Mouse (Mus musculus): ENCODE measurements at regions not wholly inside any gene's neighbourhood (a gene's known extent, or its start where the extent isn't known, plus 50 kb on each side); places are given as distances from the start of the nearest gene placed in this dataset.

DNA sequence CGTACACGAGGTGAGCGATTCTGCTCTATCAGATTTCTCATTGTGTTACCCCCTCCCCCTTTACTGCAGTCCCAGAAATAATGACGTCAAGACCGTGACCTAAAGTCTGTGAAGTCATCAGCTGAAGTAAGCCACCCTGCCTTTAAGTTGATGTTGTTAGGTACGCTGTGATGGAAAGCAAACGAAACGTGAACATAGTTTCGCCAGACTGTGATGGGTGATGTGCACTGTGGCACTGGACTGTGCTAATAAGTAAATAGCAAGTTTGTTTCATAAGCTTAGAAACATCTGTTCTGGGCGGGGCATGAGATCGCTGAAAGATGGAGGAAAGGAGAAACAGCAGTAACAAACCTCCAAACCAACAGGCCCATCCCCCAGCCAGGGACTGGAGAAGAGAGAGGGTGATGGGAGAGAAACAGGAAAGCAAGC is 64.0 kb upstream of the Rap1b start:
- Histone ChIP-seq H3K9me3 (ENCODE audit: control insufficient read depth, low read length) (no peaks in the 10 kb centered on the region), H3K4me2 (ENCODE audit: low read depth, low read length) (peak overlapping the region; percentile 12; the same call in 1 of the 2 replicates), H3K9ac (ENCODE audit: low read depth, low read length) (no peak overlapping the region), H3K27me3 (replicated peaks; ENCODE audit: control insufficient read depth, insufficient read depth, low read length) (no peaks in the 10 kb centered on the region), H3K4me1 (ENCODE audit: control insufficient read depth, insufficient read depth, low read length) (peaks cover 12% of the 10 kb centered on the region; the same call in 1 of the 2 replicates), H3K36me3 (ENCODE audit: control insufficient read depth, insufficient read depth, low read length) (no peaks in the 10 kb centered on the region), H3K27ac (replicated peaks; ENCODE audit: low read depth, low read length) (no peak overlapping the region), H3K4me3 (ENCODE audit: low read depth, low read length) (no peak overlapping the region)
- DNase-seq (ENCODE audit: low spot score) (peak; percentile 43), ATAC-seq (ENCODE audit: low read depth) (no peak)
- 48% methylated on average over 11 of the region's 11 CpGs for WGBS

DNA sequence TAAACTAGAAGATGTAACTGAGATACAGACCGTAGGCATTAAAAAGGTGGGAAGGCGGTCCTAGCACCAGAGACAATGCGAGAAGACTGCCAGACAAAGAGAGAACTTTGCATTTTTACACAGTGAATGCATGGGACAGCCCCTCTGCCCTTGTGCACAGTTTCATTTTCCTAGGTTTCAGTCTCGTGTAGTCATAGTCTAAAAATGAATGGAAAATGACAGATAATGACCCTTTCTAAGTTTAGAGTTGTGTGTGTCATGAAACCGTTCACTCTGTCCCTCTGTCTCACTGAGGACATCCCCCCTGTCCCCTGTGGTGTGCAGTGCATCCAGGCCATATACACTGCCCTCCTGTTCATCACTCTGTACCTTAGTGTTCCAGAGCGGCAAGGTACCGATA is 64.6 kb upstream of the Rap1b start:
- no peak for DNase-seq (ENCODE audit: low spot score)
- H3K27ac ChIP-seq (replicated peaks; ENCODE audit: low read depth, low read length), result no peak overlapping the region
- H3K27me3 ChIP-seq (replicated peaks; ENCODE audit: control insufficient read depth, insufficient read depth, low read length), result no peaks in the 10 kb centered on the region
- H3K4me3 ChIP-seq (ENCODE audit: low read depth, low read length), result no peak overlapping the region
- no peak overlapping the region for H3K4me2 ChIP-seq (ENCODE audit: low read depth, low read length)
- H3K4me1 ChIP-seq (ENCODE audit: control insufficient read depth, insufficient read depth, low read length), result peaks cover 12% of the 10 kb centered on the region; the same call in 1 of the 2 replicates
- H3K36me3 ChIP-seq (ENCODE audit: control insufficient read depth, insufficient read depth, low read length), result no peaks in the 10 kb centered on the region
- H3K9me3 ChIP-seq (ENCODE audit: control insufficient read depth, low read length), result no peaks in the 10 kb centered on the region
- ATAC-seq (ENCODE audit: low read depth), result no peak
- H3K9ac ChIP-seq (ENCODE audit: low read depth, low read length), result no peak overlapping the region
- 83% methylated on average over 7 of the region's 7 CpGs for WGBS

DNA sequence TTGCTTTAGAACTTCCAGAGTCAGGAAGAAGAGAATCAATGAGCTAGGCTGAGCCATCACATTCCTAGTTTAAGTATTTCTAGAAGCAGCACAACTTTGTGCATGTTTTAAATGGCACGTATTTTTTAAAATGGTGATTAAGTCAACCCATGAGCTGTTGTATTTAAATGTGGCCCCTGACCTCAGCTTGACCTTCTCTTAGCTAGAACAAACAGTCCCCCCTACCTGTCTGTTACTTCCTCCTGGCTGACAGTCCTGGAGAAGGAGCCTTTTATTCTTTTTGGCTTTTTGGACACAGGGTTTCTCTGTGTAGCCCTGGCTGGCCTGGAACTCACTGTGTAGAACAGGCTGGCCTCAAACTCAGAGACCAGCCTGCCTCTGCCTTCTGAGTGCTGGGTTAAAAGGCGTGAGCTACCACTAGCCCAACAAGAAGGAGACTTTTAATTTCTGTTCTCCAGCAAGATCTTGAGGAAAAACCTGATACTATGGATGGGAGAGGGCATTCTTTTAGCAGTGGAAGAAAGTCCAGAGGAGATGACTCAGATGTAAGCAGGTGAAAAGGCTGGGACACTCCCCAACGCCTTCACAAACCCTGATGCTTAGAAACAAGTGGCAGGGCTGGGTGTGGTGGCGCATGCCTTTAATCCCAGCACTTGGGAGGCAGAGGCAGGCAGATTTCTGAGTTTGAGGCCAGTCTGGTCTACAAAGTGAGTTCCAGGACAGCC is 69.3 kb upstream of the Rap1b start:
- Histone ChIP-seq H3K9me3 (ENCODE audit: control insufficient read depth, low read length) (no peaks in the 10 kb centered on the region), H3K9ac (ENCODE audit: low read depth, low read length) (no peak overlapping the region), H3K4me2 (ENCODE audit: low read depth, low read length) (no peak overlapping the region), H3K4me1 (ENCODE audit: control insufficient read depth, insufficient read depth, low read length) (no peaks in the 10 kb centered on the region), H3K36me3 (ENCODE audit: control insufficient read depth, insufficient read depth, low read length) (no peaks in the 10 kb centered on the region), H3K27me3 (replicated peaks; ENCODE audit: control insufficient read depth, insufficient read depth, low read length) (no peaks in the 10 kb centered on the region), H3K27ac (replicated peaks; ENCODE audit: low read depth, low read length) (no peak overlapping the region), H3K4me3 (ENCODE audit: low read depth, low read length) (no peak overlapping the region)
- no peak for ATAC-seq (ENCODE audit: low read depth)
- DNase-seq (ENCODE audit: low spot score), result no peak
- 84% methylated on average over 4 of the region's 4 CpGs for WGBS

DNA sequence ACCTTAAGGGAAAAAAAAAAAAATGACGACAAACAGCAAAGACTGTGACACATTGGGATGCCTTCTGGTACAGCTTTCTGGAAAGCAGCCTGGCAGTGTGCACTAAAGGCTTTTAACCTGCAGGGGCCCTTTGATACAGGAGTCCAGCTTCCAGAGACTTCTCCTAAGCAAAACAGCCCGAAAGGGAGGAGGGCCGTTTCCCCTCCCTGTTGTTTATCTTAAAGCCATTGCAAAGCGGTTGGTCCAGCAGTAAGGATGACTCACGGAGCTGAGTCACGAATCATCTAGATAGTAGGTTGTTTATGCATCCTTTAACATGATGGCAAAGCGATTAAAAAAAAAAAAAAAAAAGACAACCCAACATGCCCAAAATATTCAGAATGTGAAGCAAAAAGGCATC is 70.4 kb upstream of the Rap1b start:
- Histone ChIP-seq H3K27me3 (replicated peaks; ENCODE audit: control insufficient read depth, insufficient read depth, low read length) (no peaks in the 10 kb centered on the region), H3K36me3 (ENCODE audit: control insufficient read depth, insufficient read depth, low read length) (no peaks in the 10 kb centered on the region), H3K9ac (ENCODE audit: low read depth, low read length) (no peak overlapping the region), H3K4me2 (ENCODE audit: low read depth, low read length) (no peak overlapping the region), H3K4me3 (ENCODE audit: low read depth, low read length) (no peak overlapping the region), H3K4me1 (ENCODE audit: control insufficient read depth, insufficient read depth, low read length) (no peaks in the 10 kb centered on the region), H3K27ac (replicated peaks; ENCODE audit: low read depth, low read length) (no peak overlapping the region), H3K9me3 (ENCODE audit: control insufficient read depth, low read length) (no peaks in the 10 kb centered on the region)
- DNase-seq (ENCODE audit: low spot score) (no peak), ATAC-seq (ENCODE audit: low read depth) (no peak)
- WGBS, result 56% methylated on average over 7 of the region's 7 CpGs

DNA sequence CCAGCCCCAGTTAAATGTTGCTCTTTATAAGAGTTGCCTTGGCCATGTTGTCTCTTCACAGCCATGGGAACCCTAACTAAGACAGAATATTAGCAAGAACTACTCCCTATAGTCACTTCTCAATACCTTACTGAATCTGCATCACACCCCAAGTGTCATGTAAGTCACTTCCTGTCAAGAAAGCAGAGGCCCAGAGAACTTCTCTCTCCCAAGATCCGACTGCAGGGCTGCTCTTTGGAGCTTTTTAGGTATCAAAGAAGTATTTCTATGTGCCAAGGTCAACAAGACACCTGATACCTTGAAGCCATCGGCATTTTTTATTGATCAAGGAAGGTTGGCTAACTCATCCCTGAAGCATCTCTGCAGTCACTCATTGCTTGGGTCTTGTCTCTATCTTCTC is 72.0 kb upstream of the Rap1b start:
- Histone ChIP-seq H3K9ac (ENCODE audit: low read depth, low read length) (no peak overlapping the region), H3K9me3 (ENCODE audit: control insufficient read depth, low read length) (no peaks in the 10 kb centered on the region), H3K27ac (replicated peaks; ENCODE audit: low read depth, low read length) (no peak overlapping the region), H3K27me3 (replicated peaks; ENCODE audit: control insufficient read depth, insufficient read depth, low read length) (no peaks in the 10 kb centered on the region), H3K4me2 (ENCODE audit: low read depth, low read length) (no peak overlapping the region), H3K4me3 (ENCODE audit: low read depth, low read length) (no peak overlapping the region), H3K36me3 (ENCODE audit: control insufficient read depth, insufficient read depth, low read length) (no peaks in the 10 kb centered on the region), H3K4me1 (ENCODE audit: control insufficient read depth, insufficient read depth, low read length) (no peaks in the 10 kb centered on the region)
- DNase-seq (ENCODE audit: low spot score) (no peak), ATAC-seq (ENCODE audit: low read depth) (no peak)
- 66% methylated on average over 2 of the region's 2 CpGs for WGBS

DNA sequence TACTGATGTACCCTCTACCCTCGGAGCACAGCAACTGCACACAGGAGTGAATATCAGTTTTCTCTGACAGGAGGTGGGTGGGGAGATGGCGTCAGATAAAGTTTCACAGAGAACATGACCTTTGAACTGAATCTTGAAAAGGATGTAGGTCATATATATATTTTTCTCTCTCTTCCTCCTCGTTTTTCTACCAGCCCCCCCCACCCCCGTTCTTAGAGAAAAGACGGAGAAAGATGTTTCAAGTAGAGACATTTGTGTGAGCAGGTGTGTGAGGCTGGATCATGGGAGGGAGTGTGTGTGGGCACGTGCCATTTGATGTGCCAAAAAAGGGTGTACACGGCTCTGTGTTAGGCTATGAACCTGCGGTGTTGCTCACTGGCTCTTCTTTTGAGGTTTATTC is 72.8 kb upstream of the Rap1b start:
- DNase-seq (ENCODE audit: low spot score), result no peak

DNA sequence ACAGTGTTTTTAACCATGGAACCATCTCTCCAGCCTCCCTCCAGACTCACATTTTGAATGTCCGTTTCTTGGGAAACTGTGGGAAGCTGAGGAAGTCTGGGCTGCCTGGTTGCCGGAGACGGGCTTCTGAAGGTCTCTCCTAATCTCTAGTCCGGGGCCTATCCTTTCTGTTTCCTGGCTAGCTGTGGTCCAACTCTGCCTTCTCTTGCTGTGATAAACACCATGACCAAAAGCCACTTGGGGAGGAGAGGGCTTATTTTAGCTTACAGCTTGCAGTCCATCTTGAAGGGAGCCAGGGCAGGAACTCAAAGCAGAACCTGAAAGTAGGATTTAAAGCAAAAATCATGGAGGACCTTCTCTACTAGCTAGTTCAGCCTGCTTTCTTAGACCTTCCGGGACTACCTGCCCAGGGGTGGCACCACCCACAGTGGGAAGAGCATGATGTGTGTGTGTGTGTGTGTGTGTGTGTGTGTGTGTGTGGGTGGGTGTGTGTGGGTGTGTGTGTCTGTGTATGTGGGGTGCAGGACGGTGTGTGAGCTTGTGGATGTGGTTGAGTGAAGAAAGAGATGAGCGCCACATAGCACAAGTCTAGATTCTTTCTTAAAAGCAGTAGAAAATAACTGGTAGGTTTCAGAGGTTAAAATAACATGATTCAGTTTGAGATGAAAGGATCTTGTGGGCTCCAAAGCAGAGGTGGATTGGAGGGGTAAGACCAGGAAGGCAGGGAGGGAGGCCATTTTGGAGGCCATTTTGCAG is 73.5 kb upstream of the Rap1b start:
- Histone ChIP-seq H3K4me1 (ENCODE audit: control insufficient read depth, insufficient read depth, low read length) (no peaks in the 10 kb centered on the region), H3K4me2 (ENCODE audit: low read depth, low read length) (no peak overlapping the region), H3K4me3 (ENCODE audit: low read depth, low read length) (no peak overlapping the region), H3K27ac (replicated peaks; ENCODE audit: low read depth, low read length) (no peak overlapping the region), H3K36me3 (ENCODE audit: control insufficient read depth, insufficient read depth, low read length) (no peaks in the 10 kb centered on the region), H3K27me3 (replicated peaks; ENCODE audit: control insufficient read depth, insufficient read depth, low read length) (no peaks in the 10 kb centered on the region), H3K9ac (ENCODE audit: low read depth, low read length) (no peak overlapping the region), H3K9me3 (ENCODE audit: control insufficient read depth, low read length) (no peaks in the 10 kb centered on the region)
- DNase-seq (ENCODE audit: low spot score) (no peak), ATAC-seq (ENCODE audit: low read depth) (no peak)
- 87% methylated on average over 7 of the region's 7 CpGs for WGBS

More for the DNA sequence above, 72.8 kb upstream of the Rap1b start:
- Histone ChIP-seq H3K36me3 (ENCODE audit: control insufficient read depth, insufficient read depth, low read length) (no peaks in the 10 kb centered on the region), H3K4me2 (ENCODE audit: low read depth, low read length) (no peak overlapping the region), H3K4me1 (ENCODE audit: control insufficient read depth, insufficient read depth, low read length) (no peaks in the 10 kb centered on the region), H3K9me3 (ENCODE audit: control insufficient read depth, low read length) (no peaks in the 10 kb centered on the region), H3K27ac (replicated peaks; ENCODE audit: low read depth, low read length) (no peak overlapping the region), H3K9ac (ENCODE audit: low read depth, low read length) (no peak overlapping the region), H3K4me3 (ENCODE audit: low read depth, low read length) (no peak overlapping the region), H3K27me3 (replicated peaks; ENCODE audit: control insufficient read depth, insufficient read depth, low read length) (no peaks in the 10 kb centered on the region)
- no peak for ATAC-seq (ENCODE audit: low read depth)
- WGBS, result 69% methylated on average over 8 of the region's 8 CpGs

DNA sequence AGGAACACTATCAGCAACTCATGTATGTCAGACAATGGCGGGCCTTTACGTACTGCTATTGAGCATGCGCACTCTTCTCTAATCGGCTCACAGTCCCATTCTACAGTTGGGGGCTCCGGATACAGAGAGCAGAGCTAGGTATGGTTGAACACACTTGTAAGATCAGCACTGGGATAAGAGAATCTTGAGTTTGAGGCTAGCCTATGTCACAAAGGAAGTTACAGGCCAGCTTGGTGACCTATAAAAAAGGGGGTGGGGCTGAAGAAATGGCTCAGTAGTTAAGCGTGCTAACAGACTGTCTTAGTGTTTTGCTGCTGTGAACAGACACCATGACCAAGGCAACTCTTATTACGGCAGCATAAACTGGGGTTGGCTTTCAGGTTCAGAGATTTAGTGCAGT is 79.4 kb upstream of the Rap1b start:
- H3K4me1 ChIP-seq (ENCODE audit: control insufficient read depth, insufficient read depth, low read length), result no peaks in the 10 kb centered on the region
- no peak overlapping the region for H3K4me3 ChIP-seq (ENCODE audit: low read depth, low read length)
- DNase-seq (ENCODE audit: low spot score) (no peak), ATAC-seq (ENCODE audit: low read depth) (no peak)
- no peaks in the 10 kb centered on the region for H3K27me3 ChIP-seq (replicated peaks; ENCODE audit: control insufficient read depth, insufficient read depth, low read length)
- H3K27ac ChIP-seq (replicated peaks; ENCODE audit: low read depth, low read length), result no peak overlapping the region
- no peaks in the 10 kb centered on the region for H3K36me3 ChIP-seq (ENCODE audit: control insufficient read depth, insufficient read depth, low read length)
- H3K9ac ChIP-seq (ENCODE audit: low read depth, low read length), result no peak overlapping the region
- no peak overlapping the region for H3K4me2 ChIP-seq (ENCODE audit: low read depth, low read length)
- H3K9me3 ChIP-seq (ENCODE audit: control insufficient read depth, low read length), result no peaks in the 10 kb centered on the region
- WGBS, result 94% methylated on average over 7 of the region's 7 CpGs
